Mouse (Mus musculus): ENCODE measurements around the gene Wdr62. TPM values are rescaled to one million over a fixed set of nuclear protein-coding genes. Genes with fewer than 3 reads are reported as not detected.

Wdr62 gene
- total and polyA plus RNA-seq, 2 experiments from 2014 or later = 3.2 to 3.4 TPM

- Histone ChIP-seq H3K4me1 (ENCODE audit: control insufficient read depth, insufficient read depth) (0 out of 2 replicates have a peak, but pooled peaks cover 9% of the 10 kb centered on the region), H3K9ac (replicated peaks; ENCODE audit: low read depth, low read length) (peak overlapping the region; percentile 79), H3K36me3 (replicated peaks; ENCODE audit: control insufficient read depth, insufficient read depth, low read length) (peaks cover 25% of the 10 kb centered on the region), H3K4me2 (ENCODE audit: low read depth, low read length) (peak overlapping the region; percentile 80), H3K4me3 (ENCODE audit: low read depth, low read length) (peak overlapping the region; percentile 69), H3K9me3 (replicated peaks; ENCODE audit: control insufficient read depth, low read length) (no peaks in the 10 kb centered on the region), H3K27me3 (ENCODE audit: control insufficient read depth, insufficient read depth, low read length) (no peaks in the 10 kb centered on the region), H3K27ac (ENCODE audit: low read depth) (peak overlapping the region; percentile 85)
- ATAC-seq (ENCODE audit: insufficient read depth, low read depth) (peak; percentile 91), DNase-seq (ENCODE audit: low spot score) (peak; percentile 96)
- TF ChIP-seq EP300 (IDR thresholded peaks at IDR 0.05; ENCODE audit: low read depth) (no peak), CTCF (IDR thresholded peaks at IDR 0.05; ENCODE audit: low read depth) (no peak)
- WGBS = under 1% methylated on average over 28 of the region's 28 CpGs
Observed at GRCm38 (mm10) chr7:30194884-30195283, 85.3 kb downstream of the Wdr62 start.

GRCm38 (mm10) chr7:30194101-30194831, 86.0 kb downstream of the Wdr62 start:
- Histone ChIP-seq H3K27ac (ENCODE audit: low read depth) (peak overlapping the region; percentile 85), H3K36me3 (replicated peaks; ENCODE audit: control insufficient read depth, insufficient read depth, low read length) (peaks cover 27% of the 10 kb centered on the region), H3K4me2 (ENCODE audit: low read depth, low read length) (peak overlapping the region; percentile 80), H3K9me3 (replicated peaks; ENCODE audit: control insufficient read depth, low read length) (no peaks in the 10 kb centered on the region), H3K9ac (replicated peaks; ENCODE audit: low read depth, low read length) (peak overlapping the region; percentile 79), H3K4me3 (ENCODE audit: low read depth, low read length) (peak overlapping the region; percentile 69), H3K4me1 (ENCODE audit: control insufficient read depth, insufficient read depth) (0 out of 2 replicates have a peak, but pooled peaks cover 9% of the 10 kb centered on the region), H3K27me3 (ENCODE audit: control insufficient read depth, insufficient read depth, low read length) (no peaks in the 10 kb centered on the region)
- ATAC-seq (ENCODE audit: insufficient read depth, low read depth) (peak; percentile 21; the same call in 1 of the 2 replicates), DNase-seq (ENCODE audit: low spot score) (no peak)
- TF ChIP-seq EP300 (IDR thresholded peaks at IDR 0.05; ENCODE audit: low read depth) = no peak
- under 1% methylated on average over 26 of the region's 26 CpGs for WGBS

- DNase-seq (ENCODE audit: low spot score) (peak; percentile 68), ATAC-seq (ENCODE audit: insufficient read depth, low read depth) (peak; percentile 54)
- WGBS = 1% methylated on average over 26 of the region's 26 CpGs
- no peak for TF ChIP-seq EP300 (IDR thresholded peaks at IDR 0.05; ENCODE audit: low read depth)
- no peak for TF ChIP-seq CTCF (IDR thresholded peaks at IDR 0.05; ENCODE audit: low read depth)
- peaks cover 34% of the 10 kb centered on the region for H3K36me3 ChIP-seq (replicated peaks; ENCODE audit: control insufficient read depth, insufficient read depth, low read length)
- no peaks in the 10 kb centered on the region for H3K27me3 ChIP-seq (ENCODE audit: control insufficient read depth, insufficient read depth, low read length)
- 0 out of 2 replicates have a peak, but pooled peaks cover 9% of the 10 kb centered on the region for H3K4me1 ChIP-seq (ENCODE audit: control insufficient read depth, insufficient read depth)
- no peaks in the 10 kb centered on the region for H3K9me3 ChIP-seq (replicated peaks; ENCODE audit: control insufficient read depth, low read length)
- peak overlapping the region; percentile 80 for H3K4me2 ChIP-seq (ENCODE audit: low read depth, low read length)
- H3K27ac ChIP-seq (ENCODE audit: low read depth) = peak overlapping the region; percentile 85
- peak overlapping the region; percentile 69 for H3K4me3 ChIP-seq (ENCODE audit: low read depth, low read length)
- H3K9ac ChIP-seq (replicated peaks; ENCODE audit: low read depth, low read length) = peak overlapping the region; percentile 79
Observed at GRCm38 (mm10) chr7:30193581-30194100, 86.6 kb downstream of the Wdr62 start.

GRCm38 (mm10) chr7:30193013-30193412, 87.2 kb downstream of the Wdr62 start:
- H3K4me1 ChIP-seq (ENCODE audit: control insufficient read depth, insufficient read depth) = 0 out of 2 replicates have a peak, but pooled peaks cover 9% of the 10 kb centered on the region
- peaks cover 40% of the 10 kb centered on the region for H3K36me3 ChIP-seq (replicated peaks; ENCODE audit: control insufficient read depth, insufficient read depth, low read length)
- no peak for DNase-seq (ENCODE audit: low spot score)
- no peak for ATAC-seq (ENCODE audit: insufficient read depth, low read depth)
- 45% methylated on average over 9 of the region's 9 CpGs for WGBS
- H3K4me3 ChIP-seq (ENCODE audit: low read depth, low read length) = peak overlapping the region; percentile 69
- no peak overlapping the region for H3K27ac ChIP-seq (ENCODE audit: low read depth)
- H3K9me3 ChIP-seq (replicated peaks; ENCODE audit: control insufficient read depth, low read length) = no peaks in the 10 kb centered on the region
- TF ChIP-seq CTCF (IDR thresholded peaks at IDR 0.05; ENCODE audit: low read depth) (no peak), EP300 (IDR thresholded peaks at IDR 0.05; ENCODE audit: low read depth) (no peak)
- no peaks in the 10 kb centered on the region for H3K27me3 ChIP-seq (ENCODE audit: control insufficient read depth, insufficient read depth, low read length)
- peak overlapping the region; percentile 80 for H3K4me2 ChIP-seq (ENCODE audit: low read depth, low read length)
- peak overlapping the region; percentile 79; the same call in 1 of the 2 replicates for H3K9ac ChIP-seq (replicated peaks; ENCODE audit: low read depth, low read length)

- Histone ChIP-seq H3K4me2 (ENCODE audit: low read depth, low read length) (no peak overlapping the region), H3K9ac (replicated peaks; ENCODE audit: low read depth, low read length) (no peak overlapping the region), H3K27ac (ENCODE audit: low read depth) (no peak overlapping the region), H3K27me3 (ENCODE audit: control insufficient read depth, insufficient read depth, low read length) (no peaks in the 10 kb centered on the region), H3K4me1 (ENCODE audit: control insufficient read depth, insufficient read depth) (0 out of 2 replicates have a peak, but pooled peaks cover 9% of the 10 kb centered on the region), H3K36me3 (replicated peaks; ENCODE audit: control insufficient read depth, insufficient read depth, low read length) (peaks cover 49% of the 10 kb centered on the region), H3K9me3 (replicated peaks; ENCODE audit: control insufficient read depth, low read length) (no peaks in the 10 kb centered on the region), H3K4me3 (ENCODE audit: low read depth, low read length) (no peak overlapping the region)
- no peak for ATAC-seq (ENCODE audit: insufficient read depth, low read depth)
- WGBS = 92% methylated on average over 12 of the region's 12 CpGs
- DNase-seq (ENCODE audit: low spot score) = no peak
- TF ChIP-seq CTCF (IDR thresholded peaks at IDR 0.05; ENCODE audit: low read depth) (no peak), EP300 (IDR thresholded peaks at IDR 0.05; ENCODE audit: low read depth) (no peak)
Observed at GRCm38 (mm10) chr7:30192088-30192487, 88.1 kb downstream of the Wdr62 start.

Other genes starting within 250 kb of the Wdr62 start
- gene Zfp14, start 229.0 kb downstream of the Wdr62 start, total RNA-seq (2014; rRNA removed; ENCODE audit: low replicate concordance) = 5.7 and 6.0 TPM in 2 replicates
- 2.2 and 2.6 TPM in 2 replicates for gene Zfp14, start 229.0 kb downstream of the Wdr62 start, polyA plus RNA-seq (2015; fragmentation: Nextera tagmentation; extraction: Ambion mirVana)
- 0.08 and 0.54 TPM in 2 replicates for gene Zfp82, start 207.5 kb downstream of the Wdr62 start, total RNA-seq (2014; rRNA removed; ENCODE audit: low replicate concordance)
- 1.9 and 2.4 TPM in 2 replicates for gene Zfp82, start 207.5 kb downstream of the Wdr62 start, polyA plus RNA-seq (2015; fragmentation: Nextera tagmentation; extraction: Ambion mirVana)
- not detected in 2 replicates for gene Gm26920, start 190.0 kb downstream of the Wdr62 start, total RNA-seq (2014; rRNA removed; ENCODE audit: low replicate concordance)
- gene Gm26920, start 190.0 kb downstream of the Wdr62 start, polyA plus RNA-seq (2015; fragmentation: Nextera tagmentation; extraction: Ambion mirVana) = 0.18 TPM in 1 of 2 replicates, not detected in the other
- not detected in 2 replicates for gene Zfp566, start 189.9 kb downstream of the Wdr62 start, total RNA-seq (2014; rRNA removed; ENCODE audit: low replicate concordance)
- 4.1 and 4.6 TPM in 2 replicates for gene Zfp566, start 189.9 kb downstream of the Wdr62 start, polyA plus RNA-seq (2015; fragmentation: Nextera tagmentation; extraction: Ambion mirVana)
- 33.1 and 54.8 TPM in 2 replicates for gene Zfp260, start 185.6 kb downstream of the Wdr62 start, total RNA-seq (2014; rRNA removed; ENCODE audit: low replicate concordance)
- gene Zfp260, start 185.6 kb downstream of the Wdr62 start, polyA plus RNA-seq (2015; fragmentation: Nextera tagmentation; extraction: Ambion mirVana) = 54.6 and 57.9 TPM in 2 replicates
- gene Zfp382, start 158.5 kb downstream of the Wdr62 start, total RNA-seq (2014; rRNA removed; ENCODE audit: low replicate concordance) = 2.6 and 4.5 TPM in 2 replicates
- 3.8 and 4.6 TPM in 2 replicates for gene Zfp382, start 158.5 kb downstream of the Wdr62 start, polyA plus RNA-seq (2015; fragmentation: Nextera tagmentation; extraction: Ambion mirVana)
- 18.6 and 29.7 TPM in 2 replicates for gene Zfp146, start 110.7 kb downstream of the Wdr62 start, total RNA-seq (2014; rRNA removed; ENCODE audit: low replicate concordance)
- 4.4 and 5.7 TPM in 2 replicates for gene Zfp146, start 110.7 kb downstream of the Wdr62 start, polyA plus RNA-seq (2015; fragmentation: Nextera tagmentation; extraction: Ambion mirVana)
- gene Cox7a1, start 96.3 kb downstream of the Wdr62 start, total RNA-seq (2014; rRNA removed; ENCODE audit: low replicate concordance) = 516 and 816 TPM in 2 replicates
- gene Cox7a1, start 96.3 kb downstream of the Wdr62 start, polyA plus RNA-seq (2015; fragmentation: Nextera tagmentation; extraction: Ambion mirVana) = 1,339 and 1,426 TPM in 2 replicates
- 356 and 427 TPM in 2 replicates for gene Capns1, start 81.6 kb downstream of the Wdr62 start, total RNA-seq (2014; rRNA removed; ENCODE audit: low replicate concordance)
- 84.4 and 88.5 TPM in 2 replicates for gene Capns1, start 81.6 kb downstream of the Wdr62 start, polyA plus RNA-seq (2015; fragmentation: Nextera tagmentation; extraction: Ambion mirVana)
- gene Polr2i, start 48.5 kb downstream of the Wdr62 start, total RNA-seq (2014; rRNA removed; ENCODE audit: low replicate concordance) = 105 and 799 TPM in 2 replicates
- 109 and 112 TPM in 2 replicates for gene Polr2i, start 48.5 kb downstream of the Wdr62 start, polyA plus RNA-seq (2015; fragmentation: Nextera tagmentation; extraction: Ambion mirVana)
- 40.0 and 80.7 TPM in 2 replicates for gene Tbcb, start 48.1 kb downstream of the Wdr62 start, total RNA-seq (2014; rRNA removed; ENCODE audit: low replicate concordance)
- gene Tbcb, start 48.1 kb downstream of the Wdr62 start, polyA plus RNA-seq (2015; fragmentation: Nextera tagmentation; extraction: Ambion mirVana) = 131 and 137 TPM in 2 replicates
- not detected in 2 replicates for gene Ovol3, start 44.7 kb downstream of the Wdr62 start, total RNA-seq (2014; rRNA removed; ENCODE audit: low replicate concordance)
- not detected in 2 replicates for gene Ovol3, start 44.7 kb downstream of the Wdr62 start, polyA plus RNA-seq (2015; fragmentation: Nextera tagmentation; extraction: Ambion mirVana)
- not detected in 2 replicates for gene Thap8, start 325 bp downstream of the Wdr62 start, total RNA-seq (2014; rRNA removed; ENCODE audit: low replicate concordance)
- 0.33 and 0.41 TPM in 2 replicates for gene Thap8, start 325 bp downstream of the Wdr62 start, polyA plus RNA-seq (2015; fragmentation: Nextera tagmentation; extraction: Ambion mirVana)
- 4.3 and 22.4 TPM in 2 replicates for gene Clip3, start 11.3 kb upstream of the Wdr62 start, total RNA-seq (2014; rRNA removed; ENCODE audit: low replicate concordance)
- 3.1 and 3.5 TPM in 2 replicates for gene Clip3, start 11.3 kb upstream of the Wdr62 start, polyA plus RNA-seq (2015; fragmentation: Nextera tagmentation; extraction: Ambion mirVana)
- 40.0 and 57.2 TPM in 2 replicates for gene Alkbh6, start 28.3 kb upstream of the Wdr62 start, total RNA-seq (2014; rRNA removed; ENCODE audit: low replicate concordance)
- gene Alkbh6, start 28.3 kb upstream of the Wdr62 start, polyA plus RNA-seq (2015; fragmentation: Nextera tagmentation; extraction: Ambion mirVana) = 63.5 and 71.2 TPM in 2 replicates
- 0.34 and 1.1 TPM in 2 replicates for gene Syne4, start 34.4 kb upstream of the Wdr62 start, total RNA-seq (2014; rRNA removed; ENCODE audit: low replicate concordance)
- gene Syne4, start 34.4 kb upstream of the Wdr62 start, polyA plus RNA-seq (2015; fragmentation: Nextera tagmentation; extraction: Ambion mirVana) = 1.6 TPM in 2 replicates
- gene E130208F15Rik, start 41.3 kb upstream of the Wdr62 start, total RNA-seq (2014; rRNA removed; ENCODE audit: low replicate concordance) = 0.46 and 0.77 TPM in 2 replicates
- gene E130208F15Rik, start 41.3 kb upstream of the Wdr62 start, polyA plus RNA-seq (2015; fragmentation: Nextera tagmentation; extraction: Ambion mirVana) = 2.6 and 3.1 TPM in 2 replicates
- gene Sdhaf1, start 43.5 kb upstream of the Wdr62 start, total RNA-seq (2014; rRNA removed; ENCODE audit: low replicate concordance) = 15.8 and 16.5 TPM in 2 replicates
- 23.2 and 23.3 TPM in 2 replicates for gene Sdhaf1, start 43.5 kb upstream of the Wdr62 start, polyA plus RNA-seq (2015; fragmentation: Nextera tagmentation; extraction: Ambion mirVana)
- 3.6 and 5.4 TPM in 2 replicates for gene Lrfn3, start 82.4 kb upstream of the Wdr62 start, total RNA-seq (2014; rRNA removed; ENCODE audit: low replicate concordance)
- 0.40 and 0.69 TPM in 2 replicates for gene Lrfn3, start 82.4 kb upstream of the Wdr62 start, polyA plus RNA-seq (2015; fragmentation: Nextera tagmentation; extraction: Ambion mirVana)
- 15.2 and 31.2 TPM in 2 replicates for gene Tyrobp, start 133.3 kb upstream of the Wdr62 start, total RNA-seq (2014; rRNA removed; ENCODE audit: low replicate concordance)
- 30.4 and 35.8 TPM in 2 replicates for gene Tyrobp, start 133.3 kb upstream of the Wdr62 start, polyA plus RNA-seq (2015; fragmentation: Nextera tagmentation; extraction: Ambion mirVana)
- gene Hcst, start 139.4 kb upstream of the Wdr62 start, total RNA-seq (2014; rRNA removed; ENCODE audit: low replicate concordance) = not detected in 2 replicates
- 1.1 and 1.4 TPM in 2 replicates for gene Hcst, start 139.4 kb upstream of the Wdr62 start, polyA plus RNA-seq (2015; fragmentation: Nextera tagmentation; extraction: Ambion mirVana)
- 0.19 and 5.0 TPM in 2 replicates for gene Nfkbid, start 141.3 kb upstream of the Wdr62 start, total RNA-seq (2014; rRNA removed; ENCODE audit: low replicate concordance)
- 0.38 and 0.44 TPM in 2 replicates for gene Nfkbid, start 141.3 kb upstream of the Wdr62 start, polyA plus RNA-seq (2015; fragmentation: Nextera tagmentation; extraction: Ambion mirVana)
- gene Aplp1, start 165.1 kb upstream of the Wdr62 start, total RNA-seq (2014; rRNA removed; ENCODE audit: low replicate concordance) = 3.6 and 11.4 TPM in 2 replicates
- 4.2 and 5.2 TPM in 2 replicates for gene Aplp1, start 165.1 kb upstream of the Wdr62 start, polyA plus RNA-seq (2015; fragmentation: Nextera tagmentation; extraction: Ambion mirVana)
- not detected in 2 replicates for gene Kirrel2, start 177.3 kb upstream of the Wdr62 start, total RNA-seq (2014; rRNA removed; ENCODE audit: low replicate concordance)
- gene Kirrel2, start 177.3 kb upstream of the Wdr62 start, polyA plus RNA-seq (2015; fragmentation: Nextera tagmentation; extraction: Ambion mirVana) = 0.15 TPM in 1 of 2 replicates, not detected in the other
- not detected in 2 replicates for gene Nphs1, start 177.9 kb upstream of the Wdr62 start, total RNA-seq (2014; rRNA removed; ENCODE audit: low replicate concordance)
- 0.05 TPM in 1 of 2 replicates, not detected in the other for gene Nphs1, start 177.9 kb upstream of the Wdr62 start, polyA plus RNA-seq (2015; fragmentation: Nextera tagmentation; extraction: Ambion mirVana)
- gene Prodh2, start 213.2 kb upstream of the Wdr62 start, total RNA-seq (2014; rRNA removed; ENCODE audit: low replicate concordance) = not detected in 2 replicates
- not detected in 2 replicates for gene Prodh2, start 213.2 kb upstream of the Wdr62 start, polyA plus RNA-seq (2015; fragmentation: Nextera tagmentation; extraction: Ambion mirVana)